ENCODE assay signal across 8 mouse cellular contexts in the genomic region with DNA sequence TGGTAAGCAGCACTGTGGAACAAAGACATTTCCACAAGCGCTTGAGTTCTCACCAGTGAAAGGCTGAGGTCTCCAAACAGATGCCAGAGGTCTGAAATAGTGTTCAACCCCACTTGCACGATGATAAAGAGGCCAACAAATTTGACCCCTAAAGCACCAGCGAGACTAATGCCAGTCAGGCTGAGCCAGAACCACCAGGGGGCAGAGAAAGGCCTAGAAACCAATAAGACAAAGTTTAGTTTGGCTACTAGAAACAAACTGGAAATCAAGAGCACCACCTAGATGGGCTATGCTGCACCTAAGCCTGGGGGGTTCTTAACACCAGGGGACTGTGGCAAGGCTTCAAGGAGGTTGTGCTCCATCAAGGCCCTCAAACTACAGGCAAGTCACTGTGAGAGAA. TPM values are rescaled to one million over a fixed set of nuclear protein-coding genes. Genes with fewer than 3 reads are reported as not detected.
DNase-seq lines count a peak whose midpoint lies in the region; ATAC-seq lines count a peak whose summit lies in the region.
"Had no signal": no experiment of that assay in that cellular context is flagged by ENCODE, and none has a peak within 500 bp of the region (broad histone marks: within the 10 kb centered on the region; RNA-seq: fewer than 3 reads in every experiment).

No protein-coding gene starts in this region.

- no peaks in the 10 kb centered on the region for H3K27me3 ChIP-seq in kidney, embryonic 14.5 days (ENCODE audit: control insufficient read depth, insufficient read depth, low read length)
- no peaks in the 10 kb centered on the region for H3K27me3 ChIP-seq in hindbrain, embryonic 13.5 days
- H3K27me3 ChIP-seq: embryonic facial prominence, embryonic 13.5 days had no signal

- H3K4me1 ChIP-seq in kidney, embryonic 14.5 days (ENCODE audit: control insufficient read depth, insufficient read depth, low read length) = no peaks in the 10 kb centered on the region
- H3K4me1 ChIP-seq in hindbrain, embryonic 13.5 days (replicated peaks) = peaks cover 3% of the 10 kb centered on the region; the same call in 1 of the 2 replicates
- H3K4me1 ChIP-seq: embryonic facial prominence, embryonic 13.5 days had no signal

- H3K27ac ChIP-seq in kidney, embryonic 14.5 days (ENCODE audit: low read depth, low read length) = no peak overlapping the region
- 0 out of 2 replicates have a peak overlapping the region, but pooled peaks have one; percentile 30 for H3K27ac ChIP-seq in hindbrain, embryonic 13.5 days
- H3K27ac ChIP-seq: embryonic facial prominence, embryonic 13.5 days had no signal

- no peak overlapping the region for H3K4me2 ChIP-seq in kidney, embryonic 14.5 days (replicated peaks; ENCODE audit: low read depth, low read length)
- H3K4me2 ChIP-seq in hindbrain, embryonic 13.5 days = no peak overlapping the region
- H3K4me2 ChIP-seq: embryonic facial prominence, embryonic 13.5 days had no signal

- no peaks in the 10 kb centered on the region for H3K9me3 ChIP-seq in kidney, embryonic 14.5 days (ENCODE audit: control insufficient read depth, low read length)
- no peaks in the 10 kb centered on the region for H3K9me3 ChIP-seq in hindbrain, embryonic 13.5 days
- H3K9me3 ChIP-seq: embryonic facial prominence, embryonic 13.5 days had no signal

- ATAC-seq in kidney, embryonic 14.5 days (ENCODE audit: low FRiP score, low TSS enrichment) = no peak
- ATAC-seq in hindbrain, embryonic 13.5 days (ENCODE audit: low FRiP score) = no peak

- no peak overlapping the region for H3K4me3 ChIP-seq in kidney, embryonic 14.5 days (ENCODE audit: low read length)
- no peak overlapping the region for H3K4me3 ChIP-seq in hindbrain, embryonic 13.5 days
- H3K4me3 ChIP-seq: embryonic facial prominence, embryonic 13.5 days had no signal

- H3K36me3 ChIP-seq in kidney, embryonic 14.5 days (ENCODE audit: control insufficient read depth, insufficient read depth, low read length) = peaks cover 12% of the 10 kb centered on the region; the same call in 1 of the 2 replicates
- H3K36me3 ChIP-seq in hindbrain, embryonic 13.5 days = peaks cover 63% of the 10 kb centered on the region

- no peak overlapping the region for H3K9ac ChIP-seq in kidney, embryonic 14.5 days (ENCODE audit: low read depth, low read length)
- H3K9ac ChIP-seq in hindbrain, embryonic 13.5 days = no peak overlapping the region
- H3K9ac ChIP-seq: embryonic facial prominence, embryonic 13.5 days had no signal

- peak; percentile 30 for DNase-seq in kidney, adult 18-20 months
- peak; percentile 15 for DNase-seq in CD4-positive helper T cell, adult 2 months (ENCODE audit: low read depth, low spot score)
- peak; percentile 61 for DNase-seq in NIH3T3 (ENCODE audit: low read depth)
- peak; percentile 72 for DNase-seq in retina, postnatal 1 day
- no peak for DNase-seq in gastrocnemius, postnatal 25 days

- 70% methylated on average over 3 of the region's 3 CpGs for WGBS in kidney, embryonic 14.5 days
- 62% methylated on average over 3 of the region's 3 CpGs for WGBS in hindbrain, embryonic 13.5 days

RNA-seq across cellular contexts. Expression of a gene that starts 15.3 kb away (rescaled TPM):
- 41.6 and 44.8 TPM in 2 replicates for polyA plus RNA-seq in kidney, embryonic 14.5 days (2014; fragmentation: Nextera tagmentation; extraction: Ambion mirVana)
- 29.6 and 32.6 TPM in 2 replicates for polyA plus RNA-seq in hindbrain, embryonic 13.5 days (2015; fragmentation: Nextera tagmentation; extraction: Ambion mirVana)
- total RNA-seq in gastrocnemius, postnatal 25 days (2021) = 10 to 100 TPM; 31.4 to 40.5 TPM

RNA-seq across cellular contexts. Expression of a gene that starts 16.1 kb away (rescaled TPM):
- 14.4 and 21.2 TPM in 2 replicates for polyA plus RNA-seq in kidney, embryonic 14.5 days (2014; fragmentation: Nextera tagmentation; extraction: Ambion mirVana)
- polyA plus RNA-seq in hindbrain, embryonic 13.5 days (2015; fragmentation: Nextera tagmentation; extraction: Ambion mirVana) = 11.5 and 12.9 TPM in 2 replicates
- 1 to 10 TPM; 4.7 to 5.0 TPM for total RNA-seq in gastrocnemius, postnatal 25 days (2021)

RNA-seq across cellular contexts. Expression of a gene that starts 29.3 kb away (rescaled TPM):
- polyA plus RNA-seq in kidney, embryonic 14.5 days (2014; fragmentation: Nextera tagmentation; extraction: Ambion mirVana) = 0.14 and 0.43 TPM in 2 replicates
- 0.94 and 1.2 TPM in 2 replicates for polyA plus RNA-seq in hindbrain, embryonic 13.5 days (2015; fragmentation: Nextera tagmentation; extraction: Ambion mirVana)
- total RNA-seq in gastrocnemius, postnatal 25 days (2021) = under 1 TPM; 0.23 to 0.29 TPM
